In genomic region chr11:106674612-106675153, GRCm38 (mm10) we compare ENCODE assay signal across 8 mouse cellular contexts.
DNase-seq lines count a peak whose midpoint lies in the region; ATAC-seq and TF ChIP-seq lines count a peak whose summit lies in the region.

No protein-coding gene starts in this region.

- peak overlapping the region; percentile 90 for H3K27ac ChIP-seq in forebrain, embryonic 14.5 days (ENCODE audit: low read depth, low read length)
- H3K27ac ChIP-seq in lung, embryonic 16.5 days (ENCODE audit: low read length): peak overlapping the region; percentile 91
- peak overlapping the region; percentile 98 for H3K27ac ChIP-seq in olfactory bulb, adult 2 months (ENCODE audit: insufficient read depth, low read depth, low read length)

- peaks cover 26% of the 10 kb centered on the region for H3K4me1 ChIP-seq in forebrain, embryonic 14.5 days (ENCODE audit: control insufficient read depth, insufficient read depth, low read length)
- H3K4me1 ChIP-seq in lung, embryonic 16.5 days (replicated peaks; ENCODE audit: control insufficient read depth, insufficient read depth, low read length): peaks cover 30% of the 10 kb centered on the region
- H3K4me1 ChIP-seq in olfactory bulb, adult 2 months (ENCODE audit: control insufficient read depth, insufficient read depth, low read length): peaks cover 45% of the 10 kb centered on the region

- H3K4me3 ChIP-seq in forebrain, embryonic 14.5 days (ENCODE audit: low read depth, low read length): no peak overlapping the region
- H3K4me3 ChIP-seq in lung, embryonic 16.5 days (ENCODE audit: low read length): peak overlapping the region; percentile 8; the same call in 1 of the 2 replicates
- no peak overlapping the region for H3K4me3 ChIP-seq in olfactory bulb, adult 2 months (ENCODE audit: insufficient read depth, low read depth, low read length)

- H3K4me2 ChIP-seq in forebrain, embryonic 14.5 days (ENCODE audit: low read length): peak overlapping the region; percentile 28; the same call in 1 of the 2 replicates
- H3K4me2 ChIP-seq in lung, embryonic 16.5 days (ENCODE audit: low read depth, low read length): peak overlapping the region; percentile 36

- no peaks in the 10 kb centered on the region for H3K27me3 ChIP-seq in forebrain, embryonic 14.5 days (replicated peaks; ENCODE audit: control insufficient read depth, insufficient read depth, low read length)
- no peaks in the 10 kb centered on the region for H3K27me3 ChIP-seq in lung, embryonic 16.5 days (ENCODE audit: control insufficient read depth, insufficient read depth, low read depth, low read length)

- no peak for TF ChIP-seq POLR2A in olfactory bulb, adult 2 months (IDR thresholded peaks at IDR 0.05; ENCODE audit: insufficient read depth, low read depth, low read length)

- peak; percentile 85 for ATAC-seq in CD4-positive, CD25-positive, alpha-beta regulatory T cell, adult 4 months
- ATAC-seq in forebrain, embryonic 14.5 days: peak; percentile 86
- peak; percentile 74 for ATAC-seq in hematopoietic stem cell, adult 5-6 weeks (replicated peaks in 1 of 2; ENCODE audit: insufficient read depth in 1 of 2, low FRiP score in 2 of 2, low TSS enrichment in 1 of 2, low read depth in 1 of 2, poor library complexity in 2 of 2, severe bottlenecking in 2 of 2)
- peak; percentile 88 for ATAC-seq in lung, embryonic 16.5 days (ENCODE audit: low read depth)

- DNase-seq in brain, embryonic 18.5 days (ENCODE audit: low read depth, low spot score): peak; percentile 45
- peak; percentile 88 for DNase-seq in forebrain, embryonic 14.5 days (ENCODE audit: low spot score)
- DNase-seq in layer of hippocampus, postnatal 10 days (ENCODE audit: low spot score in 2 of 2): peak; percentile 57 to 63
- peak; percentile 88 for DNase-seq in thymus, postnatal 0 days (ENCODE audit: low spot score)

- no peaks in the 10 kb centered on the region for H3K9me3 ChIP-seq in forebrain, embryonic 14.5 days (replicated peaks; ENCODE audit: control insufficient read depth, low read length)
- no peaks in the 10 kb centered on the region for H3K9me3 ChIP-seq in lung, embryonic 16.5 days (ENCODE audit: control insufficient read depth, low read length)

- no peaks in the 10 kb centered on the region for H3K36me3 ChIP-seq in forebrain, embryonic 14.5 days (ENCODE audit: control insufficient read depth, insufficient read depth, low read length)
- no peaks in the 10 kb centered on the region for H3K36me3 ChIP-seq in lung, embryonic 16.5 days (ENCODE audit: control insufficient read depth, insufficient read depth, low read length)

- WGBS in forebrain, embryonic 14.5 days: 3% methylated on average over 9 of the region's 9 CpGs
- WGBS in lung, embryonic 16.5 days: 3% methylated on average over 9 of the region's 9 CpGs
- WGBS in olfactory bulb, adult 2 months: 0% methylated on average over 9 of the region's 9 CpGs

- no peak for TF ChIP-seq CTCF in olfactory bulb, adult 2 months (IDR thresholded peaks at IDR 0.05; ENCODE audit: insufficient read depth, low read depth, low read length)

- H3K9ac ChIP-seq in forebrain, embryonic 14.5 days (ENCODE audit: low read length): peak overlapping the region; percentile 37
- H3K9ac ChIP-seq in lung, embryonic 16.5 days (ENCODE audit: low read length): peak overlapping the region; percentile 38; the same call in 1 of the 2 replicates
